Mouse (Mus musculus) lung, adult 2 months (tissue): Measurements from ENCODE around the gene Tmem107.

Experiments used
- CTCF ChIP-seq: fragments of 200-500 bp; IDR thresholded peaks from 2 replicates; pipeline ENCODE4 v1.5.1; 2011; ENCODE audit warnings: mild to moderate bottlenecking, low read length, control low read depth; ENCODE audit not compliant: insufficient read depth
- POLR2A ChIP-seq: fragments of 200-500 bp; IDR thresholded peaks from 2 replicates; pipeline ENCODE4 v1.6.1; 2011; ENCODE audit warnings: low read depth, mild to moderate bottlenecking, control low read depth, low read length, borderline replicate concordance; ENCODE audit errors: extremely low read depth

- TF ChIP-seq POLR2A (no peak), CTCF (no peak)
Measured at GRCm38 (mm10) chr11:69100639-69101360, 30.2 kb downstream of the Tmem107 start.
